Mouse (Mus musculus) neural tube, embryonic 12.5 days (tissue): ENCODE measurements at regions not wholly inside any gene's neighbourhood (a gene's known extent, or its start where the extent isn't known, plus 50 kb on each side); places are given as distances from the start of the nearest gene placed in this dataset.

Experiments
- ATAC-seq: fragments of 200-750 bp; cut with Nextera tagmentation; 2 replicates; pipeline ENCODE4 v1.8.0; 2017; ENCODE audit warnings: low read depth, mild to moderate bottlenecking, moderate TSS enrichment, moderate library complexity; ENCODE audit not compliant: low FRiP score
- H3K27ac ChIP-seq: fragments of 300-500 bp; sonication (generic); 2 replicates; pipeline ENCODE4 v1.5.1; 2016
- H3K27me3 ChIP-seq: fragments of 300-500 bp; sonication (generic); replicated peaks from 2 replicates; pipeline ENCODE4 v1.6.1; 2016; ENCODE audit warnings: mild to moderate bottlenecking
- H3K36me3 ChIP-seq: fragments of 300-500 bp; sonication (generic); 2 replicates; pipeline ENCODE4 v1.6.1; 2016; ENCODE audit warnings: mild to moderate bottlenecking
- H3K4me1 ChIP-seq: fragments of 300-500 bp; sonication (generic); 2 replicates; pipeline ENCODE4 v1.6.1; 2016
- H3K4me2 ChIP-seq: fragments of 300-500 bp; sonication (generic); replicated peaks from 2 replicates; pipeline ENCODE4 v1.6.1; 2016; ENCODE audit warnings: mild to moderate bottlenecking
- H3K4me3 ChIP-seq: fragments of 300-500 bp; sonication (generic); 2 replicates; pipeline ENCODE4 v1.5.1; 2016
- H3K9ac ChIP-seq: fragments of 300-500 bp; sonication (generic); 2 replicates; pipeline ENCODE4 v1.6.1; 2016; ENCODE audit warnings: mild to moderate bottlenecking
- H3K9me3 ChIP-seq: fragments of 300-500 bp; sonication (generic); 2 replicates; pipeline ENCODE4 v1.6.1; 2016; ENCODE audit warnings: mild to moderate bottlenecking
- WGBS: fragments of 180-500 bp; shearing (Covaris S2); methylation state at CpG from one replicate; pipeline ENCODE4 v1.1.7; 2016; 5-methylcytosine and 5-hydroxymethylcytosine counted together

GRCm38 (mm10) chr5:51229806-51230205, 337.7 kb downstream of the Ppargc1a start:
- ATAC-seq: no peak
- no peak overlapping the region for H3K9ac ChIP-seq
- H3K27me3 ChIP-seq: no peaks in the 10 kb centered on the region
- H3K4me2 ChIP-seq: no peak overlapping the region
- H3K27ac ChIP-seq: no peak overlapping the region
- no peaks in the 10 kb centered on the region for H3K4me1 ChIP-seq
- H3K9me3 ChIP-seq: no peaks in the 10 kb centered on the region
- H3K36me3 ChIP-seq: no peaks in the 10 kb centered on the region
- WGBS: 95% methylated on average over 2 of the region's 2 CpGs
- H3K4me3 ChIP-seq: no peak overlapping the region

GRCm38 (mm10) chr5:51227996-51228395, 339.5 kb downstream of the Ppargc1a start:
- no peaks in the 10 kb centered on the region for H3K4me1 ChIP-seq
- H3K27me3 ChIP-seq: no peaks in the 10 kb centered on the region
- H3K4me3 ChIP-seq: no peak overlapping the region
- H3K36me3 ChIP-seq: no peaks in the 10 kb centered on the region
- H3K27ac ChIP-seq: no peak overlapping the region
- H3K9me3 ChIP-seq: no peaks in the 10 kb centered on the region
- ATAC-seq: no peak
- H3K9ac ChIP-seq: no peak overlapping the region
- H3K4me2 ChIP-seq: no peak overlapping the region
- WGBS: 71% methylated on average over 3 of the region's 3 CpGs

GRCm38 (mm10) chr5:51203266-51203665, 364.3 kb downstream of the Ppargc1a start:
- H3K4me2 ChIP-seq: no peak overlapping the region
- no peak overlapping the region for H3K9ac ChIP-seq
- 87% methylated on average over 1 of the region's 1 CpGs for WGBS
- no peaks in the 10 kb centered on the region for H3K9me3 ChIP-seq
- H3K27me3 ChIP-seq: no peaks in the 10 kb centered on the region
- no peak overlapping the region for H3K27ac ChIP-seq
- no peaks in the 10 kb centered on the region for H3K4me1 ChIP-seq
- no peaks in the 10 kb centered on the region for H3K36me3 ChIP-seq
- no peak for ATAC-seq
- no peak overlapping the region for H3K4me3 ChIP-seq

GRCm38 (mm10) chr5:51202525-51203215, 364.9 kb downstream of the Ppargc1a start:
- H3K4me3 ChIP-seq: no peak overlapping the region
- no peaks in the 10 kb centered on the region for H3K27me3 ChIP-seq
- H3K9me3 ChIP-seq: no peaks in the 10 kb centered on the region
- H3K9ac ChIP-seq: no peak overlapping the region
- H3K36me3 ChIP-seq: no peaks in the 10 kb centered on the region
- ATAC-seq: no peak
- H3K27ac ChIP-seq: no peak overlapping the region
- no peaks in the 10 kb centered on the region for H3K4me1 ChIP-seq
- H3K4me2 ChIP-seq: no peak overlapping the region
- 57% methylated on average over 4 of the region's 4 CpGs for WGBS

GRCm38 (mm10) chr5:51196393-51197347, 370.9 kb downstream of the Ppargc1a start:
- no peaks in the 10 kb centered on the region for H3K27me3 ChIP-seq
- H3K4me3 ChIP-seq: no peak overlapping the region
- no peaks in the 10 kb centered on the region for H3K36me3 ChIP-seq
- no peak overlapping the region for H3K4me2 ChIP-seq
- no peaks in the 10 kb centered on the region for H3K9me3 ChIP-seq
- H3K4me1 ChIP-seq: peaks cover 9% of the 10 kb centered on the region; the same call in 1 of the 2 replicates
- ATAC-seq: peak; percentile 81
- 37% methylated on average over 4 of the region's 4 CpGs for WGBS
- no peak overlapping the region for H3K27ac ChIP-seq
- H3K9ac ChIP-seq: no peak overlapping the region

- H3K4me2 ChIP-seq: no peak overlapping the region
- H3K9ac ChIP-seq: no peak overlapping the region
- ATAC-seq: no peak
- WGBS: 88% methylated on average over 3 of the region's 3 CpGs
- no peaks in the 10 kb centered on the region for H3K27me3 ChIP-seq
- no peak overlapping the region for H3K27ac ChIP-seq
- no peak overlapping the region for H3K4me3 ChIP-seq
- H3K4me1 ChIP-seq: no peaks in the 10 kb centered on the region
- H3K36me3 ChIP-seq: no peaks in the 10 kb centered on the region
- H3K9me3 ChIP-seq: no peaks in the 10 kb centered on the region
Observed at GRCm38 (mm10) chr5:51190661-51191060, 376.9 kb downstream of the Ppargc1a start.

- no peak overlapping the region for H3K4me3 ChIP-seq
- no peaks in the 10 kb centered on the region for H3K36me3 ChIP-seq
- WGBS: 89% methylated on average over 1 of the region's 1 CpGs
- no peak overlapping the region for H3K27ac ChIP-seq
- H3K4me2 ChIP-seq: no peak overlapping the region
- no peaks in the 10 kb centered on the region for H3K4me1 ChIP-seq
- ATAC-seq: no peak
- no peak overlapping the region for H3K9ac ChIP-seq
- no peaks in the 10 kb centered on the region for H3K27me3 ChIP-seq
- no peaks in the 10 kb centered on the region for H3K9me3 ChIP-seq
Observed at GRCm38 (mm10) chr5:51169828-51170227, 397.7 kb downstream of the Ppargc1a start.

GRCm38 (mm10) chr5:51168206-51168605, 399.3 kb downstream of the Ppargc1a start:
- no peak overlapping the region for H3K4me3 ChIP-seq
- H3K9me3 ChIP-seq: no peaks in the 10 kb centered on the region
- no peaks in the 10 kb centered on the region for H3K4me1 ChIP-seq
- no peak overlapping the region for H3K27ac ChIP-seq
- no peak for ATAC-seq
- WGBS: 69% methylated on average over 6 of the region's 6 CpGs
- H3K9ac ChIP-seq: no peak overlapping the region
- no peak overlapping the region for H3K4me2 ChIP-seq
- H3K36me3 ChIP-seq: no peaks in the 10 kb centered on the region
- no peaks in the 10 kb centered on the region for H3K27me3 ChIP-seq

- H3K9ac ChIP-seq: no peak overlapping the region
- ATAC-seq: no peak
- no peaks in the 10 kb centered on the region for H3K36me3 ChIP-seq
- H3K9me3 ChIP-seq: no peaks in the 10 kb centered on the region
- H3K4me3 ChIP-seq: no peak overlapping the region
- no peak overlapping the region for H3K27ac ChIP-seq
- H3K4me1 ChIP-seq: no peaks in the 10 kb centered on the region
- H3K4me2 ChIP-seq: no peak overlapping the region
- no peaks in the 10 kb centered on the region for H3K27me3 ChIP-seq
- 69% methylated on average over 3 of the region's 3 CpGs for WGBS
Observed at GRCm38 (mm10) chr5:51156901-51157300, 410.6 kb downstream of the Ppargc1a start.

GRCm38 (mm10) chr5:51144842-51145241, 422.7 kb downstream of the Ppargc1a start:
- no peak for ATAC-seq
- H3K4me3 ChIP-seq: no peak overlapping the region
- no peaks in the 10 kb centered on the region for H3K9me3 ChIP-seq
- H3K9ac ChIP-seq: no peak overlapping the region
- no peaks in the 10 kb centered on the region for H3K27me3 ChIP-seq
- no peak overlapping the region for H3K27ac ChIP-seq
- H3K36me3 ChIP-seq: no peaks in the 10 kb centered on the region
- H3K4me1 ChIP-seq: no peaks in the 10 kb centered on the region
- no peak overlapping the region for H3K4me2 ChIP-seq
- WGBS: 77% methylated on average over 4 of the region's 4 CpGs

- Histone ChIP-seq H3K4me1 (no peaks in the 10 kb centered on the region), H3K27me3 (no peaks in the 10 kb centered on the region), H3K9me3 (no peaks in the 10 kb centered on the region), H3K36me3 (no peaks in the 10 kb centered on the region), H3K27ac (no peak overlapping the region), H3K4me2 (no peak overlapping the region), H3K9ac (no peak overlapping the region), H3K4me3 (no peak overlapping the region)
- 82% methylated on average over 6 of the region's 6 CpGs for WGBS
- ATAC-seq: no peak
Observed at GRCm38 (mm10) chr5:51125091-51125490, 442.4 kb downstream of the Ppargc1a start.

GRCm38 (mm10) chr5:51110006-51110405, 457.5 kb downstream of the Ppargc1a start:
- no peaks in the 10 kb centered on the region for H3K9me3 ChIP-seq
- 86% methylated on average over 4 of the region's 4 CpGs for WGBS
- no peak overlapping the region for H3K4me3 ChIP-seq
- no peak overlapping the region for H3K9ac ChIP-seq
- no peak for ATAC-seq
- H3K36me3 ChIP-seq: no peaks in the 10 kb centered on the region
- H3K27me3 ChIP-seq: no peaks in the 10 kb centered on the region
- H3K4me1 ChIP-seq: no peaks in the 10 kb centered on the region
- H3K4me2 ChIP-seq: no peak overlapping the region
- H3K27ac ChIP-seq: no peak overlapping the region
